Mouse (Mus musculus) liver, adult 2 months (tissue): ENCODE data around the gene Uqcr10. TPM values are rescaled to one million over a fixed set of nuclear protein-coding genes. Genes with fewer than 3 reads are reported as not detected.

Experiments used
- DNase-seq: peaks from one replicate; pipeline ENCODE4 v3.0.0-alpha.2; 2011; ENCODE audit warnings: low read depth, low spot score; ENCODE audit errors: extremely low read depth
- H3K27ac ChIP-seq: fragments of 200-500 bp; replicated peaks from 2 replicates; pipeline ENCODE4 v1.5.1; 2012; ENCODE audit warnings: low read depth, mild to moderate bottlenecking, control low read depth, inconsistent platforms, low read length; ENCODE audit not compliant: insufficient read depth
- H3K27me3 ChIP-seq: fragments of 200-500 bp; 2 replicates; pipeline ENCODE4 v1.6.1; 2012; ENCODE audit warnings: mild to moderate bottlenecking, moderate library complexity, low read length, inconsistent platforms; ENCODE audit not compliant: control insufficient read depth, insufficient read depth
- H3K36me3 ChIP-seq: fragments of 200-500 bp; 2 replicates; pipeline ENCODE4 v1.6.1; 2012; ENCODE audit warnings: low read length, inconsistent platforms; ENCODE audit not compliant: control insufficient read depth, insufficient read depth
- H3K4me1 ChIP-seq: fragments of 200-500 bp; 2 replicates; pipeline ENCODE4 v1.6.1; 2011; ENCODE audit warnings: low read length; ENCODE audit not compliant: control insufficient read depth, insufficient read depth
- H3K4me3 ChIP-seq: fragments of 200-500 bp; 2 replicates; pipeline ENCODE4 v1.5.1; 2011; ENCODE audit warnings: low read depth, mild to moderate bottlenecking, control low read depth, low read length, moderate library complexity; ENCODE audit not compliant: insufficient read depth
- H3K79me2 ChIP-seq: fragments of 200-500 bp; 2 replicates; pipeline ENCODE4 v1.6.1; 2012; ENCODE audit warnings: inconsistent platforms, mild to moderate bottlenecking, low read length, moderate library complexity; ENCODE audit not compliant: control insufficient read depth, insufficient read depth
- H3K9ac ChIP-seq: fragments of 200-500 bp; 2 replicates; pipeline ENCODE4 v1.6.1; 2012; ENCODE audit warnings: low read depth, mild to moderate bottlenecking, control low read depth, inconsistent platforms, low read length
- CTCF ChIP-seq: fragments of 200-500 bp; IDR thresholded peaks from 2 replicates; pipeline ENCODE4 v1.5.1; 2011; ENCODE audit warnings: low read depth, low read length, control low read depth
- POLR2A ChIP-seq: fragments of 200-500 bp; IDR thresholded peaks from 2 replicates; pipeline ENCODE4 v1.6.1; 2011; ENCODE audit warnings: low read length, control low read depth; ENCODE audit not compliant: insufficient read depth; ENCODE audit errors: extremely low read depth
- WGBS: fragments of 180-500 bp; shearing (Covaris S2); methylation state at CpG from one replicate; pipeline ENCODE4 v1.1.7; 2018; 5-methylcytosine and 5-hydroxymethylcytosine counted together
- polyA plus RNA-seq: library from polyadenylated mRNA; depleted of rRNA; stranded (reverse); fragments of >200 nt; gene quantifications from 2 replicates; pipeline ENCODE4 v1.2.3, GENCODE M21; 2012; rRNA removed
- total RNA-seq: library from RNA; depleted of rRNA; stranded (reverse); fragments of >200 nt; gene quantifications from 2 replicates; pipeline ENCODE4 v1.2.3, GENCODE M21; 2014; rRNA removed

Uqcr10 gene
- total and polyA plus RNA-seq, 2 experiments: 702 to 709 TPM

GRCm38 (mm10) chr11:4659818-4660217 lies 44.3 kb downstream of the Uqcr10 start:
- Histone ChIP-seq H3K4me3 (no peak overlapping the region), H3K9ac (no peak overlapping the region), H3K4me1 (peaks cover 10% of the 10 kb centered on the region), H3K79me2 (no peaks in the 10 kb centered on the region), H3K36me3 (peaks cover 17% of the 10 kb centered on the region), H3K27ac (no peak overlapping the region), H3K27me3 (no peaks in the 10 kb centered on the region)
- 88% methylated on average over 1 of the region's 1 CpGs for WGBS
- no peak for TF ChIP-seq POLR2A
- no peak for TF ChIP-seq CTCF
- DNase-seq: no peak

Other genes with a start within 250 kb of the Uqcr10 start
- 19.4 and 22.9 TPM in 2 replicates for gene Mtmr3, start 109.5 kb downstream of the Uqcr10 start, total RNA-seq
- gene Mtmr3, start 109.5 kb downstream of the Uqcr10 start, polyA plus RNA-seq: 10.0 and 12.4 TPM in 2 replicates
- not detected in 2 replicates for gene Gm11032, start 84.3 kb downstream of the Uqcr10 start, total RNA-seq
- not detected in 2 replicates for gene Gm11032, start 84.3 kb downstream of the Uqcr10 start, polyA plus RNA-seq
- gene Ascc2, start 66.6 kb downstream of the Uqcr10 start, total RNA-seq: 8.5 and 12.4 TPM in 2 replicates
- 9.7 and 9.9 TPM in 2 replicates for gene Ascc2, start 66.6 kb downstream of the Uqcr10 start, polyA plus RNA-seq
- gene Zmat5, start 336 bp upstream of the Uqcr10 start, total RNA-seq: 3.6 and 5.1 TPM in 2 replicates
- gene Zmat5, start 336 bp upstream of the Uqcr10 start, polyA plus RNA-seq: 13.8 and 17.5 TPM in 2 replicates
- not detected in 2 replicates for gene Cabp7, start 42.4 kb upstream of the Uqcr10 start, total RNA-seq
- not detected in 2 replicates for gene Cabp7, start 42.4 kb upstream of the Uqcr10 start, polyA plus RNA-seq
- gene Nf2, start 145.2 kb upstream of the Uqcr10 start, total RNA-seq: 10.8 and 11.1 TPM in 2 replicates
- 14.6 and 16.4 TPM in 2 replicates for gene Nf2, start 145.2 kb upstream of the Uqcr10 start, polyA plus RNA-seq
- gene Nipsnap1, start 169.6 kb upstream of the Uqcr10 start, total RNA-seq: 217 and 226 TPM in 2 replicates
- gene Nipsnap1, start 169.6 kb upstream of the Uqcr10 start, polyA plus RNA-seq: 294 and 337 TPM in 2 replicates
- 8.8 and 10.0 TPM in 2 replicates for gene Thoc5, start 191.0 kb upstream of the Uqcr10 start, total RNA-seq
- gene Thoc5, start 191.0 kb upstream of the Uqcr10 start, polyA plus RNA-seq: 9.6 and 10.4 TPM in 2 replicates
- gene Nefh, start 243.7 kb upstream of the Uqcr10 start, total RNA-seq: 0.09 and 0.20 TPM in 2 replicates
- gene Nefh, start 243.7 kb upstream of the Uqcr10 start, polyA plus RNA-seq: 0.06 TPM in 1 of 2 replicates, not detected in the other